Mouse (Mus musculus) layer of hippocampus, adult 8-10 months (tissue): ENCODE data around the gene Dlx6. TPM values are rescaled to one million over a fixed set of nuclear protein-coding genes. Genes with fewer than 3 reads are reported as not detected.

ENCODE experiments used
- total RNA-seq, 4 experiments: library from RNA; stranded (reverse); gene quantifications; 2 replicates each; pipeline ENCODE4 v1.2.4; 2022

Gene Dlx6
- total RNA-seq, 4 experiments from 2014 or later, result 5.4 to 8.7 (median 6.5) TPM

Other genes starting within 250 kb of the Dlx6 start
- 1 to 10 TPM; 3.8 to 6.0 (median 4.7) TPM for gene Dlx5, start 18.8 kb downstream of the Dlx6 start, total RNA-seq
- gene Sdhaf3, start 92.7 kb downstream of the Dlx6 start, total RNA-seq, result 1 to 10 TPM; 6.0 to 7.3 (median 6.7) TPM